Mouse (Mus musculus) spleen, adult 2 months (tissue): Measurements from ENCODE around the gene Chac1.

Experiments used
- CTCF ChIP-seq: fragments of 200-500 bp; IDR thresholded peaks from 2 replicates; pipeline ENCODE4 v1.5.1; 2011; ENCODE audit warnings: mild to moderate bottlenecking, inconsistent platforms; ENCODE audit not compliant: insufficient read depth, insufficient read length, insufficient replicate concordance; ENCODE audit errors: extremely low read depth
- POLR2A ChIP-seq: fragments of 200-500 bp; IDR thresholded peaks from 2 replicates; pipeline ENCODE4 v1.6.1; 2011; ENCODE audit warnings: low read depth, low read length, inconsistent platforms

GRCm38 (mm10) chr2:119398665-119399064, 47.6 kb downstream of the Chac1 start:
- TF ChIP-seq CTCF (no peak), POLR2A (no peak)
